Mouse (Mus musculus) spleen, adult 12 weeks (tissue): ENCODE results near the gene Khdc3.
"Not testable (repeated sequence)": the region's sequence is repeated elsewhere in the genome, so short reads cannot be mapped to it uniquely, and the experiment has no call there.

Source experiments
- DNase-seq: peaks from one replicate; pipeline ENCODE4 v3.0.0; 2022; ENCODE audit warnings: low spot score

Gene Khdc3

GRCm38 (mm10) chr9:73101536-73101935, at the start of gene Khdc3:
Gene Khdc3, plus strand, starts transcription at chr9:73101836.
- DNase-seq = no peak

- no peak for DNase-seq
Observed at GRCm38 (mm10) chr9:73055441-73055911, 46.2 kb upstream of the Khdc3 start.

GRCm38 (mm10) chr9:73059224-73059623, 42.4 kb upstream of the Khdc3 start:
- no peak for DNase-seq

- DNase-seq = no peak
Observed at GRCm38 (mm10) chr9:73063621-73064290, 37.9 kb upstream of the Khdc3 start.

GRCm38 (mm10) chr9:73067086-73067485, 34.5 kb upstream of the Khdc3 start:
- no peak for DNase-seq

GRCm38 (mm10) chr9:73068230-73068679, 33.4 kb upstream of the Khdc3 start:
- no peak for DNase-seq

GRCm38 (mm10) chr9:73068688-73069087, 32.9 kb upstream of the Khdc3 start:
- no peak for DNase-seq

GRCm38 (mm10) chr9:73070971-73071659, 30.5 kb upstream of the Khdc3 start:
- DNase-seq = no peak

GRCm38 (mm10) chr9:73072426-73072825, 29.2 kb upstream of the Khdc3 start:
- DNase-seq = no peak

GRCm38 (mm10) chr9:73073169-73073568, 28.5 kb upstream of the Khdc3 start:
- DNase-seq = no peak

- DNase-seq = not testable (repeated sequence)
Observed at GRCm38 (mm10) chr9:73079349-73079748, 22.3 kb upstream of the Khdc3 start.

GRCm38 (mm10) chr9:73079801-73080325, 21.8 kb upstream of the Khdc3 start:
- no peak for DNase-seq

GRCm38 (mm10) chr9:73082291-73083000, 19.2 kb upstream of the Khdc3 start:
- no peak for DNase-seq

- no peak for DNase-seq
Observed at GRCm38 (mm10) chr9:73083956-73084355, 17.7 kb upstream of the Khdc3 start.

GRCm38 (mm10) chr9:73085845-73086244, 15.8 kb upstream of the Khdc3 start:
- DNase-seq = no peak

GRCm38 (mm10) chr9:73087121-73087520, 14.5 kb upstream of the Khdc3 start:
- no peak for DNase-seq

- DNase-seq = no peak
Observed at GRCm38 (mm10) chr9:73087581-73087980, 14.1 kb upstream of the Khdc3 start.

GRCm38 (mm10) chr9:73089222-73089920, 12.3 kb upstream of the Khdc3 start:
- no peak for DNase-seq

- no peak for DNase-seq
Observed at GRCm38 (mm10) chr9:73090121-73090520, 11.5 kb upstream of the Khdc3 start.

- DNase-seq = no peak
Observed at GRCm38 (mm10) chr9:73091747-73092146, 9.9 kb upstream of the Khdc3 start.

GRCm38 (mm10) chr9:73094580-73094979, 7.1 kb upstream of the Khdc3 start:
- DNase-seq = no peak

- DNase-seq = no peak
Observed at GRCm38 (mm10) chr9:73097898-73098297, 3.7 kb upstream of the Khdc3 start.
